Mouse (Mus musculus) bone marrow, adult 2 months (tissue): Measurements from ENCODE around the gene Osgin1. TPM values are rescaled to one million over a fixed set of nuclear protein-coding genes. Genes with fewer than 3 reads are reported as not detected.

Experiments
- H3K27ac ChIP-seq: fragments of 200-500 bp; 2 replicates; pipeline ENCODE4 v1.5.1; 2012; ENCODE audit warnings: low read depth, mild to moderate bottlenecking, control low read depth, inconsistent platforms, low read length; ENCODE audit not compliant: control insufficient read depth, poor library complexity, insufficient read depth
- H3K4me1 ChIP-seq: fragments of 200-500 bp; 2 replicates; pipeline ENCODE4 v1.6.1; 2011; ENCODE audit warnings: low read length; ENCODE audit not compliant: control insufficient read depth, insufficient read depth
- H3K4me3 ChIP-seq: fragments of 200-500 bp; replicated peaks from 2 replicates; pipeline ENCODE3; 2011; ENCODE audit warnings: mild to moderate bottlenecking, low read depth, low read length, control low read depth; ENCODE audit not compliant: control insufficient read depth
- CTCF ChIP-seq: fragments of 200-500 bp; IDR thresholded peaks from 2 replicates; pipeline ENCODE4 v1.5.1; 2011; ENCODE audit warnings: low read length, control low read depth; ENCODE audit not compliant: control insufficient read depth, insufficient read depth
- POLR2A ChIP-seq: fragments of 200-500 bp; IDR thresholded peaks from 2 replicates; pipeline ENCODE4 v1.6.1; 2011; ENCODE audit warnings: low read depth, mild to moderate bottlenecking, control low read depth, low read length, borderline replicate concordance; ENCODE audit not compliant: control insufficient read depth
- WGBS: fragments of 180-500 bp; shearing (Covaris S2); methylation state at CpG from one replicate; pipeline ENCODE4 v1.1.7; 2018; 5-methylcytosine and 5-hydroxymethylcytosine counted together
- polyA plus RNA-seq: library from polyadenylated mRNA; stranded (reverse); fragments of >200 nt; gene quantifications from 2 replicates; pipeline ENCODE4 v1.2.4, GENCODE M21; 2011; ENCODE audit warnings: low replicate concordance; ENCODE audit not compliant: missing spikeins, insufficient read depth, insufficient read length

The Osgin1 gene
- polyA plus RNA-seq, 1 experiment, result 5.5 TPM

- Histone ChIP-seq H3K4me3 (no peak overlapping the region), H3K27ac (peak overlapping the region; percentile 33; the same call in 1 of the 2 replicates), H3K4me1 (peaks cover 6% of the 10 kb centered on the region; the same call in 1 of the 2 replicates)
- WGBS, result 30% methylated on average over 5 of the region's 5 CpGs
- TF ChIP-seq CTCF (no peak), POLR2A (no peak)
These were observed 8.1 kb downstream of the Osgin1 start for GRCm38 (mm10) chr8:119442013-119442412.

- WGBS, result 91% methylated on average over 8 of the region's 8 CpGs
- TF ChIP-seq CTCF, result no peak
- TF ChIP-seq POLR2A, result no peak
- Histone ChIP-seq H3K27ac (no peak overlapping the region), H3K4me3 (no peak overlapping the region), H3K4me1 (peaks cover 6% of the 10 kb centered on the region; the same call in 1 of the 2 replicates)
These were observed 9.0 kb downstream of the Osgin1 start for GRCm38 (mm10) chr8:119442970-119443369.

- H3K4me3 ChIP-seq, result no peak within 1 kb of the TSS
- 8% methylated on average over 52 of the region's 52 CpGs for WGBS
- peaks cover 6% of the 10 kb centered on the region; the same call in 1 of the 2 replicates for H3K4me1 ChIP-seq
- no peak within 1 kb of the TSS for H3K27ac ChIP-seq
- peak; percentile 64 for TF ChIP-seq CTCF
- TF ChIP-seq POLR2A, result no peak
These were observed 12.5 kb downstream of the Osgin1 start, which contains the start of gene Necab2 for GRCm38 (mm10) chr8:119446211-119446989. Gene Necab2, plus strand, starts transcription at chr8:119446719.

- Histone ChIP-seq H3K4me1 (no peaks in the 10 kb centered on the region), H3K4me3 (no peak overlapping the region), H3K27ac (no peak overlapping the region)
- TF ChIP-seq CTCF (no peak), POLR2A (no peak)
- 7% methylated on average over 77 of the region's 80 CpGs for WGBS
These were observed 13.3 kb downstream of the Osgin1 start for GRCm38 (mm10) chr8:119446990-119447780.

- no peak overlapping the region for H3K27ac ChIP-seq
- WGBS, result 14% methylated on average over 17 of the region's 17 CpGs
- no peaks in the 10 kb centered on the region for H3K4me1 ChIP-seq
- no peak overlapping the region for H3K4me3 ChIP-seq
- TF ChIP-seq CTCF (no peak), POLR2A (no peak)
These were observed 13.9 kb downstream of the Osgin1 start for GRCm38 (mm10) chr8:119447781-119448170.

- H3K4me3 ChIP-seq, result no peak overlapping the region
- WGBS, result 75% methylated on average over 12 of the region's 12 CpGs
- no peak overlapping the region for H3K27ac ChIP-seq
- TF ChIP-seq CTCF (no peak), POLR2A (no peak; the same call in 1 of the 2 replicates)
- no peaks in the 10 kb centered on the region for H3K4me1 ChIP-seq
These were observed 15.7 kb downstream of the Osgin1 start for GRCm38 (mm10) chr8:119449627-119450026.

GRCm38 (mm10) chr8:119451131-119451530, 17.2 kb downstream of the Osgin1 start:
- WGBS, result 80% methylated on average over 4 of the region's 4 CpGs
- Histone ChIP-seq H3K4me1 (no peaks in the 10 kb centered on the region), H3K27ac (no peak overlapping the region), H3K4me3 (no peak overlapping the region)
- TF ChIP-seq CTCF, result no peak
- TF ChIP-seq POLR2A, result no peak

- Histone ChIP-seq H3K4me1 (no peaks in the 10 kb centered on the region), H3K27ac (no peak overlapping the region), H3K4me3 (no peak overlapping the region)
- no peak for TF ChIP-seq CTCF
- no peak for TF ChIP-seq POLR2A
- 81% methylated on average over 5 of the region's 5 CpGs for WGBS
These were observed 19.0 kb downstream of the Osgin1 start for GRCm38 (mm10) chr8:119452919-119453318.
